Mouse (Mus musculus) urinary bladder, adult 2 months (tissue): ENCODE results near the gene Gngt2. TPM values are rescaled to one million over a fixed set of nuclear protein-coding genes. Genes with fewer than 3 reads are reported as not detected.
"Not testable (repeated sequence)": the region's sequence is repeated elsewhere in the genome, so short reads cannot be mapped to it uniquely, and the experiment has no call there.

Experiments
- DNase-seq: peaks from one replicate; pipeline ENCODE4 v3.0.0; 2022; ENCODE audit warnings: low spot score
- polyA plus RNA-seq: library from polyadenylated mRNA; depleted of rRNA; stranded (reverse); fragments of >200 nt; gene quantifications from 2 replicates; pipeline ENCODE4 v1.2.3, GENCODE M21; 2012

Gene Gngt2
- polyA plus RNA-seq, 1 experiment: 24.5 TPM

DNA sequence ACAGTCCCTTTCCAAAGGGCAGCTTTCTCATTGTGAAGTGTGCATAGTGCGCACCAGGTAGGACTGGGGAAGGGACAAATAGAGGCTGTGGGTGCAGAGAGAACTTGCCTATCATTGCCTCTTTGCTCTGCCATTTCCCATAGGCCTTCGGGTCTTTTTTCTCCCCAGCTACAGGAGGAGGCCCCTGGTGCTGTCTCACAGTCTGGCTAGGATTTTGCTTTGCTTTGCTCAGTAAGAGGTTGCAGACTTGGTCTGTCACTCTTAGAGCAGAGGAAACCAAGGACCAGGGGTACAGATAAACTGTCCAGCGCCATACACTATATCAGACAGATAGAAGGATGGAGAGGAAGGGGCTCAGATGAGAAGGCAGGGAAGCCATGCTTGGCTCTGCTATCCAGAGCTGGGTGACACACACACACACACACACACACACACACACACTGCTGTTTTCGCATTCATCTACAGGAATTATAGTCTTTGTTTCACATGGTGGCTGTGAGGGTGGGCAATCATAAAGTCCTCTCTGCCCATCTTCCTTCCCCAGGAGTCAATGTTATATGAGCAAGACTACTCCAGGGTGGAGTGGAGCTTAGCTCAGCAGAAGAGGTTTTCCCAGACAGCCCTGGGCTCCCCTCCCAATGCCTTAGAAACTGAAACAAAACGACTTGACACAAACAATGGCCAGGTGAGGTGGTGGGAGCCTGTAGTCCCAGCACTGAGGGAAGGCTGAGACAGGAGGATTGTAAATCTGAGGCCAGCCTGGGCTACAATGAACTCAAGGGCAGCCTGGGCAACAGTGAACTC lies 3.9 kb downstream of the Gngt2 start:
- no peak for DNase-seq

GRCm38 (mm10) chr11:95841498-95841830 lies 4.4 kb downstream of the Gngt2 start:
- DNase-seq: no peak

DNA sequence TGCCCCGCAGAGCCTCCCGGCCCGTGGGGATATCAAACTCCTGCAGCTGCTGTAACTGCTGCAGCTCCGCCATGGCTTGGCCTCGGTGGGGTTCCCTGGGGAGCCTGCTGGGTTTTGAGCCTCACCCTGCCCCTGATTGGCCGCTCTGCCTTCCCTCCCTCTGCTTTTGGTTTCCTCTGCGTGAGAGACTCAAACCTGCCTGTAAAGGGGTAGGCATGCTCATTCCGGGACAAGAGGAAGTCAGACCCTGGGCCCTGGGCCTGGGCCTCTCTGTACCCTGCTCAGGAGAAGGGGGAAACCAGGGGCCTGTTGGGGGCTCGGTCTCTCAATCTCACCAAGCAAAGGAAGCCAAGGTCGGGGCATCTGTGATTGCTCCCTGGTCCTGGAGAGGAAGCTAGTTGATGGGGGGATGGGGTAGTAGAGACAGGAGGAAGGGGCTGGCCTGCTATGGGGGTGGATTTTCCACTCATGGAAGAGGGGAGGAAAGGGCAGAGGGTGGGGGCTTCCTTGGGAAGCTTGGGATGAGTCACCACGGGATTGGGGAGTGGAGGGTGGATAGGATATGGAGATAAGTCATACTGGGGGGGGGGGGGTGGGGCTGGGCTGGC lies 5.2 kb downstream of the Gngt2 start, which contains the start of gene Abi3:
TSS of gene Abi3 (minus strand) at position 403 of the 608 bp plus-strand sequence.
- DNase-seq: no peak

GRCm38 (mm10) chr11:95842953-95843352 lies 5.9 kb downstream of the Gngt2 start:
- DNase-seq: no peak

DNA sequence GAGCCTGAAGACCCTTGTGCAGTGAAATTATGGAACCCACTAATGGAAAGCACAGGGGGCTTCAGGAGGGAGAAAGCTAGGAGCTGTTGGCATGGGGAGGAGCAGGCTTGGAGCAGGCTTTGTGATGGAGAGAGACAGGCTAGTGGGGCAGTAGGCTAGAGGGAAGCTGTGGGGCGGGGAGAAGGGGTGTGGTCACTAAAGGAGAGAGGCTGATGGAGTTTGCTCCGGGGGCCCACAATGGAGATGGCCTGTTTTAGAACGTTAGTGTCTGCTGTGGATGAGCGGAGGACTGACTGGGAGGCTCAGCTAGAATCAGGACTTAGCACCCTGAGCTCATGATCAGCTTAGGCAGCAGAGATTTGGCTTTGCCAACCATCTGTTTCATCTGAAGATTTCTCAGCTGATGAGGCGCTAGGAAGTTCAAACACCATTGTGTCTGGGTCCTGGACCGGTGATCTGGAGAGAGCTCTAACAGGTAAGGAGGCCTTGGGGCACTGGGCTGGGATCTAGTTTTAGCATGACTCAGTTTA lies 6.5 kb downstream of the Gngt2 start:
- no peak for DNase-seq

DNA sequence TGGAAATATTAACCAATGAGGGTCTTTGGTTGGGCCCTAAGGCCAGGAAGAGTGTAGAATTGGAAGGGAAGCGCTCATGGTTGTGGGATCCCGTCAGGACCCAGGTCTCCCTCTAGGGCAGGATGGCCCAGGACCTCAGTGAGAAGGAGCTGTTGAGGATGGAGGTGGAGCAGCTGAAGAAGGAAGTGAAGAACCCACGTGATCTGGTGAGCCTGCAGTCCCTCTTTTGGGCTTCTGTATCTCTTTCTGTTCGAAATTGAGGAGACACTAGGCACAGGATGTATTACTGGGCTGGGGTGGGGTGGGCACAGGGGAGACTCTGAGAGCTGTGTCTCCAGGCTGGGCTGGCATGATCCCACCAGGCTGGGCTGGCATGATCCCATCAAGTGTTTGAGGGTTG lies 7.9 kb downstream of the Gngt2 start:
- DNase-seq: no peak

- DNase-seq: no peak
Observed at GRCm38 (mm10) chr11:95850898-95851297, 13.9 kb downstream of the Gngt2 start.

DNA sequence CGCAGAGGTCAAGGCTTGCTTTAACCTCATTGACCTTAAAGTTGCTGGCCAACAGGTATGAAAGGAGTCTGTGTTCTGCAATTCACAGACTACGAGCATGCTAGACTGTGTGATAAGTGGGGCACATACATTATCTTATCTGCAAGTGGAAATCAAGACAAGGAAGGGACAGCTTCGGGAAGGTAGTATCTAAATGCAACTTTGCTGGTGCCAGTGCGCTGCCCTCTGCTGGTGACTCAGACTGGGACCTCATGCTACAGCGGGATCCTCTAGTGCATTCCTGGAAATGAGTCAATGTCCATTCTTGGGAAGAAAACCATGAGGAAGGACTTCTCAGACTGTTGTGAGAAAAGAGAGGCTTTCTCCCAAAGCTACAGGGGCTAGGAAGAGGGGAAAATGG lies 16.7 kb downstream of the Gngt2 start:
- DNase-seq: no peak

- DNase-seq: no peak
Observed at GRCm38 (mm10) chr11:95857306-95857705, 20.3 kb downstream of the Gngt2 start.

- no peak for DNase-seq
Observed at GRCm38 (mm10) chr11:95857716-95858527, 20.9 kb downstream of the Gngt2 start.

GRCm38 (mm10) chr11:95858528-95859467 lies 21.8 kb downstream of the Gngt2 start:
- DNase-seq: peak; percentile 99

DNA sequence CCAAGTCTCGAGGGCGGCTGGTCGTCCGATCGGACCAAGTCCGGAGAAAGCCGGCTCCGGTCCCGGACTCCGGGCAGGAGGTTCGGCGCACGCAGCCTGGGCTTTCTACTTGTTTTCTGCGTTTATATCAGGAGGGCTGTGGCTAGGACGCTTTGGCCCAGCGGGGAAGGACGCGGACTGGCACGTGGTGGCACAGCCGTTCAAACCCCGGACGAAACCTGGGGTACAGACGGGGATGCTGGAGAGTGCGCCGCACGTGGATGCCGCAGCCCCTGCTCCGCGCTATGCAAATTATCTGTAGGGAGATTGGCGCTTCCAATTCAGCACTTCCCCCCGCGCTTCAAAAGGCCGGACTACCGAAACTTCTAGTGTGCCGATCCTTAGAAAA lies 22.4 kb downstream of the Gngt2 start:
- DNase-seq: no peak

DNA sequence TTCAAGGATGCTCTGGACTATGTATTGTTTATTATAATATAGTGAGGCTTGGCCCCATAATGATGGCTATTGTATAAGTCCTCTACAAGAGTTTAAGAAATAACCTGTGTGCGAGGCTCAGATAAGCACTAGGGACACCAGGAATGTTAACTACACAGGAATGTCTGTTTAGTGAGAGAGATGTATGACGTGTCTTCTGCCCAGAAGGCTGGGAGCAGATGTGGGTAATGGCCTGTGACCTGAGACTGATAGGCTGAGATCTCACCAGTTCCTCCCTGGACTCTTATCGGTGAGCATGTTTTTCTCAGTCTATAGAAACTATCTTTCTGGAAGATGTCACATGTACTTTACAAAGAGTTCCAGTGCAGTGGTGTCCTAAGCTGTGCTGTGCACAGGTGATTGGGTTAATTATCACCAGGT lies 23.1 kb downstream of the Gngt2 start:
- DNase-seq: no peak

- DNase-seq: no peak
Observed at GRCm38 (mm10) chr11:95861397-95861796, 24.4 kb downstream of the Gngt2 start.

GRCm38 (mm10) chr11:95869442-95869841 lies 32.4 kb downstream of the Gngt2 start:
- DNase-seq: no peak

DNA sequence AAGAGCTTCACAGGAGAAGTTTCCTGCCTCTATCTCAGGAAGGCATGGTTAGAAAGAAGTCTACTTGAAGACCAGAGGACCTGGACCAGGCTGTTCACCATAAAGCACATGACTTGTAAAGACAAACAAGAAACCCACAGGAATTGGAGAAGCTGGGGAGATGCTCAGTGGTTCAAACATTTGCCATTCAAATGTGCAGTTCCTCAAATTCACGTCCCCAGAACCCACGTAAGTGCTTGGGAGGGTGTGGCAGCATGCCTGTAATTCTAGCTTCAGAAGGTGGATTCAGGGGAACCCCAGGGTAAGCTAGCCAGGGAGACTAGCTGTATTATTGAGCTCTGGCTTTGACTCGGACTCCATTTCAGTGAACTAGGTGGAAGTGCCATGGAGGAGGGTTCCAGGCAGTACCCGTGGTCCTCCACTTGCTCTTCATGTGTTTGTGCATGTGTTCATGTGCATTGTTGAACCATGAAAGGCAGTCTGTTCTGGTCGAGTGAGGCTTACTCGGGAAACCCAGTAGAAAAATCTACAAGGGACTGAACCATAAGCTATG lies 33.0 kb downstream of the Gngt2 start:
- DNase-seq: no peak

DNA sequence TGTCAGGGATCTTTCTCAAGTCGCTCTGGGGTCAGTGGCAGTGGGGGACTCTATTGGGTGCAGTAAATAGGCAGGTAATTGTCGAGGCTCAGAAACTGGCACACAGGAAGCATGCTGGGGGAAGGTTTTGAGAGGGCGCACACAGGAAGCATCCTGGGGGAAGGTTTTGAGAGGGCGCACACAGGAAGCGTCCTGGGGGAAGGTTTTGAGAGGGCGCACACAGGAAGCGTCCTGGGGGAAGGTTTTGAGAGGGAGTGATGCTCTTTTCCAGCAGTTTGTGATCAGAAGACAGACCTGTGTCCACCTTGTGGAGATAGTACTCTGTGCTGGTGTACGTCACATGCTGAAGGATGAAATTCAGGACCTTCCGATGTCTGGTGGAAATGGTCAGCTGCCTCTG lies 38.8 kb downstream of the Gngt2 start:
- no peak for DNase-seq

DNA sequence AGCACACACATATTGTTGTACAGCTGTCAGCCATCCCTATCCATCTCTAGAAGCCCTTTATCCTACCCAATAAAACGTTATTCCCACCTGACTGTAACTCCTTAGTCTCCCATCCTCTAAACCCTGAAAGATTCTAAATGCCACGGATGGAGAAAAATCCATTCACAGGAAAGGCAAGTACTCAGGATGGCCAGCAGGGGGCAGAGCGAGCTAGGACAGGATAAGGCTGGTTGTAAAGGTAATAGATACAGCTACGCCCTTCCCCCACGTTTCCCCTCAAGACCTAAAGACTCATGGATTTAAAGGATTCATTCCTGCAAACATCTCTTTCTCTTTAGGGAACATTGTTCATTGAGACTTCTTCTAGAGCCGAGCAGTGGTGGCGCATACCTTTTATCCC lies 39.3 kb downstream of the Gngt2 start:
- no peak for DNase-seq

DNA sequence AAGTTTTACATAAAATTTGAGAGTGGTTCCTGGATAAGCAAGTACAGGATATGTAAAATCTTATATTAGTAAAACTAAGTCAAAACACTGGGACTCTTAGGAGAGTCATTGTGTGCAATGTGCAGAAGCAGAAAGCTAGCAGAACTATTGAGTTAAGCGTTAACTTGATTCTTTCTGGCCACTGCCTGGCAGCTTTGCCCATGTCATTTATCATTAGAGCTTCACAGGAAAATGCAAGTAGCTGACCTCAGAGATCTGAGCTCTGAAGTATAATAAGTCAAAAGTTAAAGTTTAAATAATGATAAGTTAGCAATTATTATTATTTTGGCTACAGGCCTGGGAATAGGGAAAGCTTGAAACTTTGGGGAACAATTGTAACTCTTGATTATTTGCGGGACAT lies 42.8 kb downstream of the Gngt2 start:
- DNase-seq: not testable (repeated sequence)

- no peak for DNase-seq
Observed at GRCm38 (mm10) chr11:95890462-95891051, 53.5 kb downstream of the Gngt2 start.
